In the genomic region with DNA sequence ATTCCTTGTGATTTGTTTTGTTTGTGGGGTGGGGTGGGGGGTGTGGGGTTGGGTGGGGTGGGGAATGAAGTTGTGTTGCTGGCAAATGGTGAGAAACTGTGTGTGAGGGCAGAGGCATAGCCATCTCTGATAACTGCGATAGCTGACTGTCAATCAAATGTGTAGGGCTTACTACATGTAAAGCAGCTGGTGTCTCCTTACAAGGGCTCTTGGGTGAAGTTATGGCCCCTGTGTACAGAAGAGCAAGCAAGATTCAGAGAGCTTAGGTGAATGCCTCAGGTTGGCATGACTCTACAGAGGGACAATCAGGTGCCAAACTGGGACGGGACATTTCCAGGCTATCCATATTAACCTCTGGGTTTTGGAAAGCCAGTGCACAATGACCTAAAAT, we compare ENCODE assay signal across 14 mouse cellular contexts. TPM values are rescaled to one million over a fixed set of nuclear protein-coding genes. Genes with fewer than 3 reads are reported as not detected.
DNase-seq lines count a peak whose midpoint lies in the region; ATAC-seq lines count a peak whose summit lies in the region.
"Had no signal": no experiment of that assay in that cellular context is flagged by ENCODE, and none has a peak within 500 bp of the region (broad histone marks: within the 10 kb centered on the region; RNA-seq: fewer than 3 reads in every experiment).

No protein-coding gene starts in this region.

- H3K27ac ChIP-seq in forebrain, embryonic 12.5 days = peak overlapping the region; percentile 13; the same call in 1 of the 2 replicates
- H3K27ac ChIP-seq in forebrain, embryonic 11.5 days (ENCODE audit: low read depth, low read length) = no peak overlapping the region
- H3K27ac ChIP-seq in kidney, embryonic 16.5 days (ENCODE audit: low read length) = no peak overlapping the region; the same call in 1 of the 2 replicates
- peak overlapping the region; percentile 68 for H3K27ac ChIP-seq in forebrain, embryonic 15.5 days (replicated peaks)
- no peak overlapping the region for H3K27ac ChIP-seq in midbrain, embryonic 16.5 days (ENCODE audit: low read length)
- H3K27ac ChIP-seq: heart, embryonic 13.5 days had no signal

- no peak overlapping the region for H3K4me2 ChIP-seq in forebrain, embryonic 12.5 days
- no peak overlapping the region for H3K4me2 ChIP-seq in forebrain, embryonic 11.5 days (ENCODE audit: low read depth, low read length, severe bottlenecking)
- H3K4me2 ChIP-seq in kidney, embryonic 16.5 days (replicated peaks; ENCODE audit: low read depth, low read length) = no peak overlapping the region
- no peak overlapping the region for H3K4me2 ChIP-seq in forebrain, embryonic 15.5 days (replicated peaks)
- H3K4me2 ChIP-seq in midbrain, embryonic 16.5 days (ENCODE audit: low read length) = no peak overlapping the region
- H3K4me2 ChIP-seq: heart, embryonic 13.5 days had no signal

- DNase-seq in forebrain, embryonic 11.5 days (ENCODE audit: low spot score) = no peak
- DNase-seq in kidney, adult 11 months = no peak
- no peak for DNase-seq in frontal cortex, postnatal 36 days (ENCODE audit: low spot score in 2 of 2)
- no peak for DNase-seq in spleen, postnatal 4 days (ENCODE audit: low spot score in 2 of 2)
- DNase-seq: cerebellum, adult 8-10 months; embryo, embryonic 11 days; lung, adult 2 months; spleen, adult 18-20 months; thymus, postnatal 4 days had no signal

- 0 out of 2 replicates have a peak, but pooled peaks cover 9% of the 10 kb centered on the region for H3K4me1 ChIP-seq in forebrain, embryonic 12.5 days
- H3K4me1 ChIP-seq in forebrain, embryonic 11.5 days (replicated peaks; ENCODE audit: control insufficient read depth, insufficient read depth, low read length) = no peaks in the 10 kb centered on the region
- peaks cover 6% of the 10 kb centered on the region; the same call in 1 of the 2 replicates for H3K4me1 ChIP-seq in kidney, embryonic 16.5 days (ENCODE audit: insufficient read depth, low read length)
- H3K4me1 ChIP-seq in forebrain, embryonic 15.5 days = 0 out of 2 replicates have a peak, but pooled peaks cover 6% of the 10 kb centered on the region
- no peaks in the 10 kb centered on the region for H3K4me1 ChIP-seq in midbrain, embryonic 16.5 days (ENCODE audit: control insufficient read depth, insufficient read depth, low read length)

- H3K36me3 ChIP-seq in forebrain, embryonic 12.5 days (replicated peaks) = no peaks in the 10 kb centered on the region
- H3K36me3 ChIP-seq in forebrain, embryonic 11.5 days (ENCODE audit: control insufficient read depth, insufficient read depth, low read length) = no peaks in the 10 kb centered on the region
- no peaks in the 10 kb centered on the region for H3K36me3 ChIP-seq in kidney, embryonic 16.5 days (ENCODE audit: insufficient read depth, low read length)
- no peaks in the 10 kb centered on the region for H3K36me3 ChIP-seq in forebrain, embryonic 15.5 days
- no peaks in the 10 kb centered on the region for H3K36me3 ChIP-seq in midbrain, embryonic 16.5 days (ENCODE audit: control insufficient read depth, insufficient read depth, low read length)
- H3K36me3 ChIP-seq: heart, embryonic 13.5 days had no signal

- WGBS in forebrain, embryonic 12.5 days = 84% methylated on average over 2 of the region's 2 CpGs
- 87% methylated on average over 2 of the region's 2 CpGs for WGBS in forebrain, embryonic 11.5 days
- WGBS in kidney, embryonic 16.5 days = 67% methylated on average over 2 of the region's 2 CpGs
- 83% methylated on average over 2 of the region's 2 CpGs for WGBS in forebrain, embryonic 15.5 days
- WGBS in midbrain, embryonic 16.5 days = 79% methylated on average over 2 of the region's 2 CpGs

- no peak overlapping the region for H3K4me3 ChIP-seq in forebrain, embryonic 12.5 days (replicated peaks)
- no peak overlapping the region for H3K4me3 ChIP-seq in forebrain, embryonic 11.5 days (ENCODE audit: low read depth, low read length)
- no peak overlapping the region for H3K4me3 ChIP-seq in kidney, embryonic 16.5 days (ENCODE audit: low read length)
- H3K4me3 ChIP-seq in forebrain, embryonic 15.5 days = no peak overlapping the region
- H3K4me3 ChIP-seq in midbrain, embryonic 16.5 days (ENCODE audit: low read depth, low read length) = no peak overlapping the region
- H3K4me3 ChIP-seq: heart, embryonic 13.5 days had no signal

- no peak overlapping the region for H3K9ac ChIP-seq in forebrain, embryonic 12.5 days
- no peak overlapping the region for H3K9ac ChIP-seq in forebrain, embryonic 11.5 days (ENCODE audit: low read length)
- H3K9ac ChIP-seq in kidney, embryonic 16.5 days (replicated peaks; ENCODE audit: low read length) = no peak overlapping the region
- H3K9ac ChIP-seq in forebrain, embryonic 15.5 days (replicated peaks) = no peak overlapping the region
- H3K9ac ChIP-seq in midbrain, embryonic 16.5 days (ENCODE audit: low read depth, low read length) = no peak overlapping the region
- H3K9ac ChIP-seq: heart, embryonic 13.5 days had no signal

- H3K27me3 ChIP-seq in forebrain, embryonic 12.5 days = no peaks in the 10 kb centered on the region
- no peaks in the 10 kb centered on the region for H3K27me3 ChIP-seq in forebrain, embryonic 11.5 days (ENCODE audit: control insufficient read depth, insufficient read depth, low read length)
- no peaks in the 10 kb centered on the region for H3K27me3 ChIP-seq in kidney, embryonic 16.5 days (ENCODE audit: insufficient read depth, low read length)
- H3K27me3 ChIP-seq in forebrain, embryonic 15.5 days = no peaks in the 10 kb centered on the region
- no peaks in the 10 kb centered on the region for H3K27me3 ChIP-seq in midbrain, embryonic 16.5 days (ENCODE audit: control insufficient read depth, insufficient read depth, low read depth, low read length)

- H3K9me3 ChIP-seq in forebrain, embryonic 12.5 days = no peaks in the 10 kb centered on the region
- H3K9me3 ChIP-seq in forebrain, embryonic 11.5 days (ENCODE audit: control insufficient read depth, low read length) = no peaks in the 10 kb centered on the region
- no peaks in the 10 kb centered on the region for H3K9me3 ChIP-seq in kidney, embryonic 16.5 days (ENCODE audit: low read length)
- H3K9me3 ChIP-seq in forebrain, embryonic 15.5 days = no peaks in the 10 kb centered on the region
- H3K9me3 ChIP-seq in midbrain, embryonic 16.5 days (replicated peaks; ENCODE audit: control insufficient read depth, low read length, poor library complexity, severe bottlenecking) = no peaks in the 10 kb centered on the region
- H3K9me3 ChIP-seq: heart, embryonic 13.5 days had no signal

- ATAC-seq in forebrain, embryonic 12.5 days (ENCODE audit: low FRiP score) = no peak
- ATAC-seq in forebrain, embryonic 11.5 days (replicated peaks; ENCODE audit: low FRiP score) = no peak
- peak; percentile 24; the same call in 1 of the 2 replicates for ATAC-seq in kidney, embryonic 16.5 days (ENCODE audit: low FRiP score, low TSS enrichment)
- ATAC-seq in forebrain, embryonic 15.5 days (replicated peaks) = peak; percentile 49
- ATAC-seq in midbrain, embryonic 16.5 days = 0 out of 2 replicates have a peak, but pooled peaks have one; percentile 3

RNA-seq across cellular contexts. Expression of gene Fjx1, which starts 12.0 kb away (rescaled TPM):
- 41.7 and 48.6 TPM in 2 replicates for polyA plus RNA-seq in forebrain, embryonic 12.5 days (2016; fragmentation: Nextera tagmentation; extraction: Ambion mirVana)
- 30.7 and 33.2 TPM in 2 replicates for polyA plus RNA-seq in forebrain, embryonic 11.5 days (2014; fragmentation: Nextera tagmentation; extraction: Ambion mirVana)
- 7.6 and 7.8 TPM in 2 replicates for polyA plus RNA-seq in kidney, embryonic 16.5 days (2015; fragmentation: Nextera tagmentation; extraction: Ambion mirVana)
- 36.6 and 39.8 TPM in 2 replicates for polyA plus RNA-seq in forebrain, embryonic 15.5 days (2015; fragmentation: Nextera tagmentation; extraction: Ambion mirVana)
- polyA plus RNA-seq in midbrain, embryonic 16.5 days (2015; fragmentation: Nextera tagmentation; extraction: Ambion mirVana) = 28.0 and 29.5 TPM in 2 replicates

RNA-seq across cellular contexts. Expression of gene Trim44, which starts 56.7 kb away (rescaled TPM):
- 45.4 and 54.2 TPM in 2 replicates for polyA plus RNA-seq in forebrain, embryonic 12.5 days (2016; fragmentation: Nextera tagmentation; extraction: Ambion mirVana)
- polyA plus RNA-seq in forebrain, embryonic 11.5 days (2014; fragmentation: Nextera tagmentation; extraction: Ambion mirVana) = 50.1 and 50.7 TPM in 2 replicates
- polyA plus RNA-seq in kidney, embryonic 16.5 days (2015; fragmentation: Nextera tagmentation; extraction: Ambion mirVana) = 22.6 and 23.4 TPM in 2 replicates
- 52.6 and 57.1 TPM in 2 replicates for polyA plus RNA-seq in forebrain, embryonic 15.5 days (2015; fragmentation: Nextera tagmentation; extraction: Ambion mirVana)
- polyA plus RNA-seq in midbrain, embryonic 16.5 days (2015; fragmentation: Nextera tagmentation; extraction: Ambion mirVana) = 57.1 and 59.6 TPM in 2 replicates

Comparison
In these comparisons a context has a peak if more than half of its experiments do, and no peak if none do; other contexts are left out.
1. ATAC-seq: peak in kidney, embryonic 16.5 days (single experiment), forebrain, embryonic 15.5 days (single experiment) and midbrain, embryonic 16.5 days (single experiment); none in forebrain, embryonic 12.5 days (single experiment) and forebrain, embryonic 11.5 days (single experiment).
2. H3K27ac ChIP-seq: peak in forebrain, embryonic 12.5 days (single experiment) and forebrain, embryonic 15.5 days (single experiment); none in forebrain, embryonic 11.5 days (single experiment), kidney, embryonic 16.5 days (single experiment) and midbrain, embryonic 16.5 days (single experiment).